Mouse (Mus musculus) bone marrow macrophage, adult 2 months (primary cell): ENCODE data around the gene Cnot1.

Experiments
- CTCF ChIP-seq: IDR thresholded peaks from 2 replicates; pipeline ENCODE4 v1.5.1; 2012; ENCODE audit warnings: low read depth, mild to moderate bottlenecking, low read length, moderate library complexity
- POLR2A ChIP-seq: IDR thresholded peaks from 2 replicates; pipeline ENCODE4 v1.6.1; 2012; ENCODE audit warnings: mild to moderate bottlenecking, low read depth, low read length, borderline replicate concordance

DNA sequence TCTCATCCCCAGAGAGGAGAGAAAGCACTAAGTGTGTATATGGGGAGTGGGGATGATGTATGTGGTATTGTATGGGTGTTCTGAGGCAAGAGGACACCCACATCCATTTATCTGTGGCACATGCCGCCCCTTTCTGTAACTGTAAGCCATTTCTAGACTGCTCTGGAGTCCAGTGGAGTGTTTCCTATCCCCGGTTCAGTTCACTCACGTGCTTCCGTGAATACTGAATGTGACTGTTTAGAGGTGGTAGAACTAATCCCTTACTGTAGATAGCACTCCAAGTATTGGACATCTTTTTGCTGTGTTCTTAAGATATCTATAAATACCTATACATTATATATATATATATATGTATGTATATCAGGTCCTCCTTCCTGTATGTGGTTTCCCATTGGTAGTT, 92.9 kb downstream of the Cnot1 start:
- TF ChIP-seq POLR2A (no peak), CTCF (no peak)
